Mouse (Mus musculus): ENCODE results near the gene Gm17581.
A peak's percentile ranks its signal among the peaks of the same experiment; 100 is the strongest.

The Gm17581 gene

DNA sequence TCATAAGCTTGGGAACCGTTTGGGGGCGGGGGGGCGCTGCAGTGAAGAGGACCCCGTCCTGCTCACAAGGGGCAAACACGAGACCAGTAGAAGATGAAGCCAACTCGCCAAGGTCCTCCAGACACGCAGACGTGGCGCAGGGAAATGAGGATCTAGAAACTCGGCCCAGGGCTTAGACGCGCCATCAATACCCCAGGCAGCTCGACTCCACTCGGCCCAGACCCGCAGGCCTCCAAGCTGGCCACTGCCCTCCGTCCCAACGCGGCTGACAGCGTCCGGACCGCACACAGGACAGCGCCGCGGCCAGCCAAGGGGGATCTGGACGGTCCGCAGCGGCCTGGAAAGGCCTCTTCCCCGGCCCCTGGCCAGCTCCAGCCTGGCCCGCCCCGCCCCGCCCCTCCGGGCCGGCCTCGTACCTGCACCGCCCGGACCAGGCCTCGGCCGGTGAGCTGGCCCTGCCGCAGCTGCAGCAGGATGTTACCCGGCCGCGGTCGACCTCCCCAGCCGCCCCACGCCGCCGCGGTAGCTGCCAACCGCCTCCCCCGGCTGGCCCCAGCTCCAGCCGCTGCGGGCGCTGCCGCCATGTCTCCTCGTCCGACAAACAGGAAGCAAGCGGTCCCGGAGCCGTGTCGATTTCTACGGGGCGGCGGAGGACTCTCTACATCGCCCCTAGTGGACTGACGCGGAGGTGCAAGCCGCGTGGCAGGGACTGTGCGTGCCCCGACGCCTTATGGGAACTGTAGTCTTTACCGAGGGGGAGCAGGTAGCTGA is 43.8 kb downstream of the Gm17581 start, which contains the start of gene Trpc4ap:
Trpc4ap (minus strand) TSS at position 662 of the 771 bp plus-strand sequence.
- DNase-seq (ENCODE audit: low read depth, low spot score): peak; percentile 92

GRCm38 (mm10) chr2:155691336-155691722 is 44.3 kb downstream of the Gm17581 start:
- DNase-seq (ENCODE audit: low read depth, low spot score): no peak

DNA sequence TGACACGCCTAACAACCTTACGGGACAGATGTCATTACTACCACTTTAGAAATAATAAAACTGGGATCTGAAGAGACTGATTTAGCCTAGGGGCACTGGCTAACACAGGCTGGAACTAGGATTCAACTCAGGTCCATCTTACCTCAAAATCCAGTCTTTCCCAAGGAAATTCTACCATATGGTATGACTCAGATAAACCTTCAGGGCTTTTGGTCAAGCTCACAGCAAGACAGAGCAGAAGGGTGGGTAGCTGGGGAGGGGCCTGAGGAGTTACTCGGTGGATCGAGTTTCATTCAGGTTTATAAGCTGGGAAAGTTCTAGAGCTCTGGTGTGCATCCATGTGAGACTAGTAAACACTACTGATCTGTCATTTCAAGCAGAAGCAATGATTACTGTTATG is 46.5 kb downstream of the Gm17581 start:
- DNase-seq (ENCODE audit: low read depth, low spot score): no peak

GRCm38 (mm10) chr2:155687746-155688145 is 47.9 kb downstream of the Gm17581 start:
- DNase-seq (ENCODE audit: low read depth, low spot score): no peak

DNA sequence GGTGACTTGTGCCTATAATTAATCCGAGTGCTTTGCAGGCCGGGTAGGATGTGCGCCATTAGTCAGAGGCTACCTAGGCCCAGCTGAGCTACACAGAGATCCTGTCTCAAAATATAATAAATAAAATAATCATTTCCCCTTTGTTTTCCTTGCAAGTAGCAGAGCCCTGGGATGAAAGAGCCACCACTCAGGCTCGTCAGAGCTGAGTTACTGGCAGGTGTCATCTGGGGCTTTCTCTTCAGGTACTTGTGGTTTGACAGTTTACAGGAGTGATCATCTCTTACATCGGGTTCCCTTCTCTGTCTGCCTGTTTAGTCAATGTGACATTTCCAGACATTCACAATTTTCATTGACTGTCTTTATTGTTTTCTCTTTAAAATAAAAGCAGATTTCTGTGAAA is 49.1 kb downstream of the Gm17581 start:
- no peak for DNase-seq (ENCODE audit: low read depth, low spot score)

Data from embryo, embryonic 11.5 days (tissue).